Mouse (Mus musculus) yolk sac, embryonic 10.5 days (tissue): ENCODE data around the gene Amelx.

ENCODE experiments used
- DNase-seq: peaks from one replicate; pipeline ENCODE4 v3.0.0-alpha.2; 2017; ENCODE audit warnings: low spot score

The Amelx gene

GRCm38 (mm10) chrX:169187100-169187499 lies at the start of gene Amelx:
Gene Amelx (minus strand): TSS chrX:169187200.
- DNase-seq, result no peak

- no peak for DNase-seq
Observed at GRCm38 (mm10) chrX:169222357-169223062, 35.5 kb upstream of the Amelx start.

- DNase-seq, result no peak
Observed at GRCm38 (mm10) chrX:169220064-169220463, 33.1 kb upstream of the Amelx start.

- no peak for DNase-seq
Observed at GRCm38 (mm10) chrX:169210019-169210418, 23.0 kb upstream of the Amelx start.

GRCm38 (mm10) chrX:169178634-169179033 lies 8.4 kb downstream of the Amelx start:
- no peak for DNase-seq

- DNase-seq, result no peak
Observed at GRCm38 (mm10) chrX:169173796-169174195, 13.2 kb downstream of the Amelx start.

GRCm38 (mm10) chrX:169170981-169171380 lies 16.0 kb downstream of the Amelx start:
- no peak for DNase-seq

- no peak for DNase-seq
Observed at GRCm38 (mm10) chrX:169158385-169158784, 28.6 kb downstream of the Amelx start.

- DNase-seq, result no peak
Observed at GRCm38 (mm10) chrX:169153805-169154204, 33.2 kb downstream of the Amelx start.

- DNase-seq, result no peak
Observed at GRCm38 (mm10) chrX:169140467-169140866, 46.5 kb downstream of the Amelx start.

GRCm38 (mm10) chrX:169139758-169140157 lies 47.2 kb downstream of the Amelx start:
- DNase-seq, result no peak
